Mouse (Mus musculus) hindbrain, embryonic 16.5 days (tissue): ENCODE measurements at regions not wholly inside any gene's neighbourhood (a gene's known extent, or its start where the extent isn't known, plus 50 kb on each side); places are given as distances from the start of the nearest gene placed in this dataset.

Experiments
- ATAC-seq: fragments of 200-750 bp; cut with Nextera tagmentation; 2 replicates; pipeline ENCODE4 v1.8.0; 2017; ENCODE audit warnings: moderate TSS enrichment, moderate library complexity
- H3K27ac ChIP-seq: fragments of 300-500 bp; sonication (generic); 2 replicates; pipeline ENCODE4 v1.5.1; 2014; ENCODE audit warnings: low read depth, mild to moderate bottlenecking, control low read depth, low read length, moderate library complexity
- H3K27me3 ChIP-seq: fragments of 300-500 bp; sonication (generic); replicated peaks from 2 replicates; pipeline ENCODE4 v1.6.1; 2014; ENCODE audit warnings: low read length; ENCODE audit not compliant: control insufficient read depth, insufficient read depth
- H3K36me3 ChIP-seq: fragments of 300-500 bp; sonication (generic); 2 replicates; pipeline ENCODE4 v1.6.1; 2014; ENCODE audit warnings: mild to moderate bottlenecking, low read length, moderate library complexity, mixed read lengths; ENCODE audit not compliant: control insufficient read depth, insufficient read depth
- H3K4me1 ChIP-seq: fragments of 300-500 bp; sonication (generic); 2 replicates; pipeline ENCODE4 v1.6.1; 2014; ENCODE audit warnings: low read depth, low read length; ENCODE audit not compliant: control insufficient read depth, insufficient read depth
- H3K4me2 ChIP-seq: fragments of 300-500 bp; sonication (generic); 2 replicates; pipeline ENCODE4 v1.6.1; 2014; ENCODE audit warnings: mild to moderate bottlenecking, low read length, control low read depth, moderate library complexity
- H3K4me3 ChIP-seq: fragments of 300-500 bp; sonication (generic); 2 replicates; pipeline ENCODE4 v1.5.1; 2014; ENCODE audit warnings: mild to moderate bottlenecking, low read length, control low read depth, moderate library complexity
- H3K9ac ChIP-seq: fragments of 300-500 bp; sonication (generic); 2 replicates; pipeline ENCODE4 v1.6.1; 2014; ENCODE audit warnings: low read depth, mild to moderate bottlenecking, control low read depth, low read length, moderate library complexity
- H3K9me3 ChIP-seq: fragments of 300-500 bp; sonication (generic); 2 replicates; pipeline ENCODE4 v1.6.1; 2014; ENCODE audit warnings: mild to moderate bottlenecking, low read length, moderate library complexity; ENCODE audit not compliant: control insufficient read depth
- WGBS: fragments of 180-500 bp; shearing (Covaris S2); extraction: QIAGEN DNeasy Blood & Tissue Kit; methylation state at CpG from one replicate; pipeline ENCODE4 v1.1.7; 2014; 5-methylcytosine and 5-hydroxymethylcytosine counted together

DNA sequence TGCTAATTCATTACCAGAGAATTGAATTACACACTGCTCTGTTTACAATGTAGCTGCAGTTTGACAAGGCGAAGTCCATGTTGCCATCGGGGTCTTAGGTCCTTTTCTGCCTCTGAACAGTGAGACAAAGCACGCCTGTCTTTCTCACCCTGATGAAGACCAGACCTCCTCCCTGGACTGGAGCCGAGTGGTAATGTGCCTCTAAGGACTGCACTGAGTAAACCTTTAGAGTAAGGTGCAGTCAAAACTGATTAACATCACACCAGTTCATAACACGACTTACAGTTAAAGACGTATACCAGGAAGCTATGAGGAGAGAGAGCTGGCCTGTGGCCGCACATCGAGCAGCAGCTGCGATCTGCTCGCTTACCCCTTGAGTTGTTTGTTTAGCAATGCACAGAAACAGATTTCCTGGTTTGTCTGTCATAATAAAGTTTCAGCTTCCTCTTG, 2322.1 kb downstream of the 4930444P10Rik start:
- no peaks in the 10 kb centered on the region for H3K27me3 ChIP-seq
- no peaks in the 10 kb centered on the region for H3K9me3 ChIP-seq
- no peaks in the 10 kb centered on the region; the same call in 1 of the 2 replicates for H3K4me1 ChIP-seq
- H3K4me2 ChIP-seq, result no peak overlapping the region
- WGBS, result 61% methylated on average over 10 of the region's 10 CpGs
- H3K36me3 ChIP-seq, result no peaks in the 10 kb centered on the region
- H3K27ac ChIP-seq, result no peak overlapping the region
- no peak overlapping the region for H3K9ac ChIP-seq
- no peak for ATAC-seq
- H3K4me3 ChIP-seq, result no peak overlapping the region

DNA sequence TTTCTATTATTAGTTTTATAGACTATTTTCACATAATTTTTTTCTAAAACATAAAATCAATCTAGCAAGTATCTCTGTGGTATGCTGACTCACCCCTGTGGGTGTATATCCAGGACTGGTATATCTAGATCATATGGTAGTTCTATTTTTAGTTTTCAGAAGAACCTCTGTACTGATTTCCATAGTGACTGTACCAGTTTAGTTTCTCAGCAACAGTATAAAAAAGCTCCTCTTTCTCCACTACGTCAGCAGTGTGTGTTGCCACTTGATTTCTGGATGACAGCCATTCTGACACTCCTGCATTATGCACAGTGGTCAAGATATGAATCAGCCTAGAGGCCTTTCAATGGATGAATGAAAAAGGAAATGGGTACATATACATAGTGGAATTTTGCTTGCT, 2338.6 kb downstream of the A830018L16Rik start:
- Histone ChIP-seq H3K36me3 (no peaks in the 10 kb centered on the region), H3K27ac (no peak overlapping the region), H3K9me3 (no peaks in the 10 kb centered on the region), H3K4me3 (no peak overlapping the region), H3K4me1 (no peaks in the 10 kb centered on the region), H3K4me2 (no peak overlapping the region), H3K27me3 (no peaks in the 10 kb centered on the region), H3K9ac (no peak overlapping the region)
- ATAC-seq, result no peak
- 50% methylated on average over 1 of the region's 1 CpGs for WGBS

DNA sequence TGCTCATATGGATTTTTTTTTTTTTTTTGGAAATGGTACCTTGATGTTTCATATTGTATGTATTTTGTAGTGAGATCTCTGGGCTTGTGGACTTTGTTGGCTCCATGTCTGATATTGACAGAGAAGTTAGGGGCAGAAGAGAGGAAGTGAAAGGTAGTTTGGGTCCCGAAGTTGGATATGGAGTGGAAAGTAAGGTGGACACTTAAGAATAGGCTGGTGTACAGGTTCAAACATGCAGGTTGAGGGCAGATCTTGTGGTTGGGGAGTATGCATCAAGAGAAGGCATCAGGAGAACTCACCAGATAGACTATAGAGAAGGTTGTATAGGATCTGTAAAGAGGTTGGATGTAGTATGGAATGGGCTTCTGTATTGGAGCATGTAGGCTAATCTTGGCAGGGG, 2337.5 kb downstream of the A830018L16Rik start:
- Histone ChIP-seq H3K27me3 (no peaks in the 10 kb centered on the region), H3K4me1 (no peaks in the 10 kb centered on the region), H3K9ac (no peak overlapping the region), H3K27ac (no peak overlapping the region), H3K36me3 (no peaks in the 10 kb centered on the region), H3K9me3 (no peaks in the 10 kb centered on the region), H3K4me3 (no peak overlapping the region), H3K4me2 (no peak overlapping the region)
- ATAC-seq, result no peak
- WGBS, result 94% methylated on average over 1 of the region's 1 CpGs
